Mouse (Mus musculus) C2C12 (cell line): Measurements from ENCODE around the gene Cfl1. TPM values are rescaled to one million over a fixed set of nuclear protein-coding genes. Genes with fewer than 3 reads are reported as not detected.

Experiments
- H3K27me3 ChIP-seq: one replicate; pipeline ENCODE4 v1.6.1; 2011; ENCODE audit not compliant: control insufficient read depth, insufficient read depth, insufficient read length
- H3K36me3 ChIP-seq: one replicate; pipeline ENCODE4 v1.6.1; 2011; ENCODE audit not compliant: control insufficient read depth, insufficient read depth
- H3K4me3 ChIP-seq: one replicate; pipeline ENCODE4 v1.5.1; 2011; ENCODE audit warnings: mild to moderate bottlenecking, control low read depth; ENCODE audit not compliant: poor library complexity, insufficient read depth, severe bottlenecking
- H3K79me2 ChIP-seq: one replicate; pipeline ENCODE4 v1.6.1; 2011; ENCODE audit not compliant: control insufficient read depth, insufficient read depth
- H3K79me3 ChIP-seq: one replicate; pipeline ENCODE4 v1.6.1; 2011; ENCODE audit warnings: low read depth, control low read depth
- H3ac ChIP-seq: one replicate; pipeline ENCODE3; 2011; ENCODE audit warnings: low read depth; ENCODE audit not compliant: control insufficient read depth, insufficient read length
- CEBPB ChIP-seq: IDR thresholded peaks from one replicate; pipeline ENCODE4 v1.6.1; 2011; ENCODE audit warnings: low read depth, mild to moderate bottlenecking, control low read depth, moderate library complexity
- CTCF ChIP-seq: IDR thresholded peaks from one replicate; pipeline ENCODE4 v1.5.1; 2011; ENCODE audit not compliant: control insufficient read depth, insufficient read depth, insufficient read length
- FOSL1 ChIP-seq: IDR thresholded peaks from one replicate; pipeline ENCODE4 v1.8.0; 2011; ENCODE audit warnings: mild to moderate bottlenecking, low read length; ENCODE audit not compliant: poor library complexity, insufficient read depth, severe bottlenecking
- MAX ChIP-seq: IDR thresholded peaks from one replicate; pipeline ENCODE4 v1.6.1; 2011; ENCODE audit warnings: mild to moderate bottlenecking, control low read depth
- MYOD1 ChIP-seq: IDR thresholded peaks from one replicate; pipeline ENCODE4 v1.6.1; 2011; ENCODE audit warnings: low read depth; ENCODE audit not compliant: control insufficient read depth, insufficient read length
- MYOG ChIP-seq: IDR thresholded peaks from one replicate; pipeline ENCODE4 v1.6.1; 2011; ENCODE audit not compliant: control insufficient read depth, insufficient read length; ENCODE audit errors: extremely low read depth
- USF1 ChIP-seq: IDR thresholded peaks from one replicate; pipeline ENCODE4 v1.6.1; 2011; ENCODE audit warnings: low read depth, mild to moderate bottlenecking, control low read depth, moderate library complexity
- polyA plus RNA-seq: library from polyadenylated mRNA; unstranded; fragments of >200 nt; fragmentation: generic; extraction: Trizol; gene quantifications from one replicate; pipeline ENCODE4 v1.2.1, GENCODE M21; 2012; ENCODE audit warnings: missing spikeins

The Cfl1 gene
- polyA plus RNA-seq, 1 experiment, result 2,315 TPM

- Histone ChIP-seq H3K36me3 (peaks cover 63% of the 10 kb centered on the region), H3K79me3 (peaks cover 25% of the 10 kb centered on the region)
- TF ChIP-seq USF1 (no peak), FOSL1 (no peak), MAX (no peak)
Measured at GRCm38 (mm10) chr19:5477668-5478300, 12.5 kb upstream of the Cfl1 start.

GRCm38 (mm10) chr19:5480016-5480415 is 10.2 kb upstream of the Cfl1 start:
- no peak overlapping the region for H3ac ChIP-seq
- peaks cover 40% of the 10 kb centered on the region for H3K79me2 ChIP-seq
- H3K27me3 ChIP-seq, result no peaks in the 10 kb centered on the region
- peaks cover 22% of the 10 kb centered on the region for H3K79me3 ChIP-seq
- H3K36me3 ChIP-seq, result peaks cover 85% of the 10 kb centered on the region
- TF ChIP-seq USF1 (no peak), CEBPB (no peak), CTCF (no peak), MYOD1 (peak; percentile 52), MYOG (no peak)
- no peak overlapping the region for H3K4me3 ChIP-seq

More at GRCm38 (mm10) chr19:5477668-5478300, 12.5 kb upstream of the Cfl1 start:
- H3K4me3 ChIP-seq, result no peak overlapping the region
- H3K27me3 ChIP-seq, result no peaks in the 10 kb centered on the region
- no peak overlapping the region for H3ac ChIP-seq
- peaks cover 49% of the 10 kb centered on the region for H3K79me2 ChIP-seq

- H3K4me3 ChIP-seq, result no peak overlapping the region
- H3ac ChIP-seq, result no peak overlapping the region
- no peak for TF ChIP-seq CEBPB
- TF ChIP-seq MYOG, result no peak
- TF ChIP-seq MAX, result no peak
- TF ChIP-seq MYOD1, result no peak
- TF ChIP-seq FOSL1, result no peak
- no peak for TF ChIP-seq CTCF
- no peak for TF ChIP-seq USF1
- peaks cover 89% of the 10 kb centered on the region for H3K36me3 ChIP-seq
- H3K27me3 ChIP-seq, result no peaks in the 10 kb centered on the region
- H3K79me3 ChIP-seq, result peaks cover 11% of the 10 kb centered on the region
- peaks cover 32% of the 10 kb centered on the region for H3K79me2 ChIP-seq
Measured at GRCm38 (mm10) chr19:5481398-5481797, 8.9 kb upstream of the Cfl1 start.

GRCm38 (mm10) chr19:5483386-5484359 is 6.6 kb upstream of the Cfl1 start:
- Histone ChIP-seq H3ac (no peak overlapping the region), H3K4me3 (no peak overlapping the region), H3K36me3 (peaks cover 67% of the 10 kb centered on the region), H3K79me2 (peaks cover 24% of the 10 kb centered on the region), H3K79me3 (no peaks in the 10 kb centered on the region), H3K27me3 (no peaks in the 10 kb centered on the region)
- no peak for TF ChIP-seq CTCF
- TF ChIP-seq MYOG, result no peak
- TF ChIP-seq MAX, result no peak
- TF ChIP-seq USF1, result no peak
- TF ChIP-seq FOSL1, result no peak
- TF ChIP-seq CEBPB, result no peak
- no peak for TF ChIP-seq MYOD1

- Histone ChIP-seq H3K79me2 (peaks cover 20% of the 10 kb centered on the region), H3ac (no peak overlapping the region), H3K27me3 (no peaks in the 10 kb centered on the region), H3K79me3 (no peaks in the 10 kb centered on the region), H3K36me3 (peaks cover 58% of the 10 kb centered on the region), H3K4me3 (no peak overlapping the region)
- TF ChIP-seq USF1 (no peak), CTCF (no peak), MYOD1 (no peak), CEBPB (no peak), MAX (no peak), MYOG (no peak), FOSL1 (no peak)
Measured at GRCm38 (mm10) chr19:5484496-5484895, 5.8 kb upstream of the Cfl1 start.
